Mouse (Mus musculus) right cerebral cortex, postnatal 25 days (tissue): ENCODE measurements around the gene Ankdd1a.
A peak's percentile ranks its signal among the peaks of the same experiment; 100 is the strongest.

Source experiments
- DNase-seq: peaks from one replicate; pipeline ENCODE4 v3.0.0; 2022

Ankdd1a gene

DNA sequence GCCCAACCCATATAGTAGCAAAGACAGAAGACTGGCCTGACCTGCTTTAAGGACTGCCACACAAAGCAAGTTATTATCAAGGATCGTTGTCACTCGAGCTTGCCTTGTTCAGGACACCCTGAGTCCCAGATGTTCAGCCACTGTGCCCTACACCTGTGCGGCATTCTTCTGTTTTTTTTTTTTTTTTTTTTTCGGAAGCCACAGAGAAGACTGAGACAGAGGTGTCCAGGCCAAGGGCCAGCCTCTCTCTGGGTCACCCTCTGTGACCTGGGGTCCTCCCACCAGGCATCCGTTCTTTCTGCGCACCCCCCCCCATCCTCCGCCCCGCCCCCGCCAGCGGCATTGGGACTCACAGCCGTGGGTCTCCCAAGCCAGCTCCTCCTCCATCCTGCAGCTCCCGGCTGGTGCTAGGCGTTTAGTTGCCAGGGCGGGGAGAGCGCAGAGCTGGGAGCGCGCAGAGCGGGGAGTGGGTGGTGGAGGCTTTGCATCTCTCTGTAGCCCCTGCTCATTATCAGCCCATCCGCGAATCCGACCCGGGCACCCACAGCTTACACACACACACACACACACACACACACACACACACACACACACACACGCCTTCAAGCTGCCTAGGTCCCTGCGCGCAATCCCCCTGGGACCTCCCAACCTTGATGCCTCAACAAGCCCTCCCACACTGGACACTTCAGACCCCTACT is at the start of gene Ankdd1a:
Gene Ankdd1a (minus strand): TSS at position 387 of the 698 bp plus-strand sequence.
- peak; percentile 66 for DNase-seq

- no peak for DNase-seq
Observed at GRCm38 (mm10) chr9:65569491-65569971, 49.5 kb upstream of the Ankdd1a start.

GRCm38 (mm10) chr9:65568787-65569186 is 48.8 kb upstream of the Ankdd1a start:
- DNase-seq: no peak

GRCm38 (mm10) chr9:65564698-65565097 is 44.7 kb upstream of the Ankdd1a start:
- DNase-seq: no peak

DNA sequence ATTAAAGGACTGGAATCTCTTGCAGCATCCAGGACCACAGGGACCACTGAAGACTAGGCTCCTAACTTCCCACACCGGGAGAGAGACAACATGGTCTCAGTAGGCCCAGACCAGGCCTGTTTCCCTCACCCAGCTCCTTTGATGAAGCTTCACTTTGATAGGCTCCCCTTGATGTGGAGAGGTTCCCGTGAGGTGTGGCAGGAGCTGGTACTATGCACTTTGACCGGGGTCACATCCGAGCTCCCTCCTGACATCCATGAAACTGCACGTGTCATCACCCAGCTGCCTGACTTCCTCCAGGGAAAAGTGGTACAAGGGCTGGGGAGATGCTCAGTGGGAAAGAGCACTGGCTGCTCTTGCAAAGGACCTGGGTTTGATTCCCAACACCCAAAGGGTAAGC is 43.1 kb upstream of the Ankdd1a start:
- no peak for DNase-seq

DNA sequence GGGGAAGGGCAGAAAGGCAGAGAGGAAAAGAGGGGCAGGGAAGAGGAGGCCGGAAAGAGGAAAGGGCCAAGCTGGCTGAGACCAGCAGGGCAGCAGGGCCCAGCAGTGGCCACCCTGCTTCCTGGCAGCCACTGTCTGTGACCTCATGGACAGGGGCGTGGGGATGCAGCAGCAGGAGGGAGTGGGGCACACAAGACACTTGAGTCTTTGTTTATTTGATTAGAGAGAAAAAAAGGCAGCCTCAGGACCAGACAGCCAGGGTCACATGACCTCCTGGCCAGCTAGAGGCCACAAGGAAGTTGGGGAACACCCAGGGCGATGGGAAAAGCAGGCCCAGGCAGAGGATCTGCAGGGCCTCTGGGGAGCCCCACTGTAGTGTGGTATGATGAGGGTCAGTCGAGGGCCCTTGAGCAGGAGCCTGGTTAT is 42.1 kb upstream of the Ankdd1a start:
- peak; percentile 47 for DNase-seq

DNA sequence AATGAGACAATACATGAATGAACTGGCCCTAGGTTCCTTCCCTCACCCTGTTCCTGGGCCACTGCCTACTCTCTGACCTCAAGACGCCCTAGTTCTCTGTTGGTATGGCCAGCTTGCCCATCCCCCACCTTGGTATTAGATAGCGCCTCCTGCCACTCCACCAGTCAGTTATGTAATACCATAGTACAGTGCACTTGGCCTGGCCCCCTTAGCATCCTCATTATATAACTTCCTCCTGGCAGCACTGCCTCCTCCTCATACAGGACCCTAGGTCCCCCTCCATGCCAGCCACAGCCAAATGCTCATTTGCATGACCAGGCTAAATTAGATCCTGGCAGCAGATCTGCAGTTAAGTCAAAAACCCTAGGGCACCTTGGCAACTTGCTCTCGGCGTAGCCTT is 41.0 kb upstream of the Ankdd1a start:
- DNase-seq: no peak

GRCm38 (mm10) chr9:65558806-65559205 is 38.8 kb upstream of the Ankdd1a start:
- DNase-seq: no peak

- no peak for DNase-seq
Observed at GRCm38 (mm10) chr9:65556979-65557378, 37.0 kb upstream of the Ankdd1a start.

DNA sequence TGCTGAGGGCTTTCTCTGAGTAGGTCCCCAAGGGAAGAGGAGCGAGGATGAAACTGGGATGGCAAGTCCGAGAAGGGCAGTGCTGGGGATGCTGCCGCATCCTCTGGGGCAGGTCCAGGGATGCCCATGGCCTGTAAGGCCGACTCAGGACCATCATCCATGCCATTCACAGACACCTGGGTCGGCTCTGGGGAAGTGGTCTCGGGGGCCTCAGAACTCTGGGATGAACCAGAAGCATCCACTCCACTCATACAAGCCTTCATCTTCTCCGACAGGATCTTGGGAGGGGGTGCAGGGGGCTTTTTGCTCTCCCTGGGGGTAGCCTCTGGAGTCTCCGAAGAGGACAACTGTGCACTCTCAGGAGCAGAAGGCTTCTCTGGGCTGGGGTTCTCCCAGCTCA is 36.4 kb upstream of the Ankdd1a start:
- DNase-seq: no peak

- no peak for DNase-seq
Observed at GRCm38 (mm10) chr9:65555621-65556020, 35.6 kb upstream of the Ankdd1a start.

- DNase-seq: no peak
Observed at GRCm38 (mm10) chr9:65555001-65555405, 35.0 kb upstream of the Ankdd1a start.

- DNase-seq: no peak
Observed at GRCm38 (mm10) chr9:65552711-65553110, 32.7 kb upstream of the Ankdd1a start.

- no peak for DNase-seq
Observed at GRCm38 (mm10) chr9:65552141-65552540, 32.1 kb upstream of the Ankdd1a start.

GRCm38 (mm10) chr9:65551035-65551434 is 31.0 kb upstream of the Ankdd1a start:
- no peak for DNase-seq

- DNase-seq: no peak
Observed at GRCm38 (mm10) chr9:65550079-65550831, 30.3 kb upstream of the Ankdd1a start.

DNA sequence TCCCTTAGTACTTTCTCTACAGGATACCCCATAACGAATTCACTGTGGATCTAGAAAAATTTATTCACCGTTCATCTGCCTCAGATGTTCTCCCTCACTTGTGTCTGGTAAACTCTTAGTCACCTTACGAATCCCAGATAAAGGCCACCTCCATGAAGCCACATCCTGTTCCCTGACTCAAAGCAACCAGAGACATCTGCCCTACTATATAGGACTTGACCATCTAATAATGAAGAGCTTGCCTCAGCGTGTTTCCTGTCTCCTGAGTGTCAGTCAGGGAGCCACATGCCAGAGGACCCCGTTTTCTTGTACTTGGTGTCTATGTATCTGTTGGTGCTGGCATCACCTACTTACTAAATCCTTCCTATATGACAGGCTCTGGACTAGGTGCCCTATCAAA is 29.6 kb upstream of the Ankdd1a start:
- DNase-seq: no peak

DNA sequence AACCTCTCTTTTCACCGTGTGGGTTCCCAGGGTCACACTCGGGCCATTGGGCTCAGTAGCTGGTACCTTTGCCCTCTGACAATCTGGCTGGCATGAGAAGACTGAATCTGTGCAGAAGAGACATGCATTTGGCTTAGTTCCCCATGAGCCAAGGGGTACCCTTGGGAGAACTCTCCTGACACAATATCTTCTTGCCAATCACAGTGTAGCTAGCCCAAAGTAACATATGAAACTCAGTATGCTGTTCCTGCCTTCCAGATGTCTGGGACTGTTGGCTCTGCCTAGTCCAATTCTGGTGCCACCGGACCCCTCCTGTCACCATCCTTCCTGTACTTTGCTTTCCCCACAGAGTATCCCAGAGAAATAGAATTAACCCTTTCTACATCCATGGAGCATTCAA is 29.1 kb upstream of the Ankdd1a start:
- DNase-seq: no peak

DNA sequence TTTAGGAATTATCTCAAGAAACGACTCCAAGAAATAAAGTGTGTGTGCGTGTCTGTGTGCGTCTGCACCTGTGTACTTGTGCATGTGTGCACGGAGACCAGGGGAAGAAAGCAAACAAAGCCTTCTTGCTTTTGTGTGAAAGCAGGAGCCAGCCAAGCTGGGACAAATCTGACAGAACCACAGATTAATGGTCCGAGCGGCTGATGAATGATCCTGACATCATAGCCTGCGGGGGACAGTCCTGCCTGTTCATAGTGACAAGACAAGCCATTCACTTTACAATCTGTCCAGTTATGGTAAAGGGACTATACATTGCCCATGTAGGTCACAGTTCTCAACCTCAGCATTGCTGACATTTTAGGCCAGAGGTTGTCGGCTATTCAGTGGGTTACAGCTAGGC is 28.3 kb upstream of the Ankdd1a start:
- DNase-seq: no peak

DNA sequence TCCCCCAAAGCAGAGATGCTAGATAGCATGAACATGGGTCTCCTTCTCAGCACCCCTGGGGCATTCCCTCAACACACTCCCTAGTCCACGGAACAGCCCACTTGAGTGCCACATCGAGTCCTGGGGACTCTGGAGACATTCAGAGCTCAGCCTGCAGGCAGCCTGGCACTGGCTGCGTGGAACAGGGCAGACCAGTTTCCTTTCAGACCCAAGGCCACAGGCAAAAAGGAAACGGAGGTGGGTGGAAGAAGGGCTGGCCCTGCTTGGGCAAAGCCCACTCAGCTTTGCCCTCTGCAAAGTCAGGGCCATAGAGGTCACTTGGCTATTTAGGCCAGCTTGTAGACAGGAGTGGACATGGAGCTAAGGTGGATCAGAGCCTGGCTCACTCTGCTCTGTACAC is 27.9 kb upstream of the Ankdd1a start:
- no peak for DNase-seq

- DNase-seq: no peak
Observed at GRCm38 (mm10) chr9:65547111-65547510, 27.1 kb upstream of the Ankdd1a start.

DNA sequence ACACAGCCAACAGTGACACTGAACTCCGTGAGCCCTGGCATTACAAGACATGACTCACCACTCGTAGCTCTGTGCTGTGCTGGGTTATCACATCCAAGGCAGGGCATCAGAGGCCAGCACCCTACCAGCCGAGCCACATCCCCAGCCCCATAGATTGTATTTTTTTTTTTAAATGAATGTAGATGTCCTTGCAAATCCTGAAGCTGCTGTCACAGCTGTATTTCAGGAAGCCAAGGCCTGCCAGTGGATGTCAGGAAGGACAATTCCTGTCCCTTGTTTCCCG is 26.4 kb upstream of the Ankdd1a start:
- DNase-seq: no peak

- DNase-seq: no peak
Observed at GRCm38 (mm10) chr9:65545635-65546412, 25.8 kb upstream of the Ankdd1a start.

- DNase-seq: no peak
Observed at GRCm38 (mm10) chr9:65542111-65542524, 22.1 kb upstream of the Ankdd1a start.
